Mouse (Mus musculus) cerebellum, postnatal 25 days (tissue): ENCODE measurements around the gene Hfe.
A peak's percentile ranks its signal among the peaks of the same experiment; 100 is the strongest.
"Not testable (repeated sequence)": the region's sequence is repeated elsewhere in the genome, so short reads cannot be mapped to it uniquely, and the experiment has no call there.

ENCODE experiments used
- DNase-seq, 2 experiments: peaks; one replicate each; pipeline ENCODE4 v3.0.0; 2021; ENCODE audit warnings: mixed read lengths in 2 of 2

The Hfe gene

GRCm38 (mm10) chr13:23708654-23709053 lies 2.0 kb downstream of the Hfe start:
- DNase-seq, result no peak

- no peak for DNase-seq
Measured at GRCm38 (mm10) chr13:23708041-23708440, 2.6 kb downstream of the Hfe start.

- DNase-seq, result no peak
Measured at GRCm38 (mm10) chr13:23706771-23707170, 3.9 kb downstream of the Hfe start.

- no peak for DNase-seq
Measured at GRCm38 (mm10) chr13:23705751-23706356, 4.8 kb downstream of the Hfe start.

- DNase-seq, result not testable (repeated sequence)
Measured at GRCm38 (mm10) chr13:23702801-23703200, 7.9 kb downstream of the Hfe start.

- DNase-seq, result no peak
Measured at GRCm38 (mm10) chr13:23702220-23702619, 8.4 kb downstream of the Hfe start.

- DNase-seq, result peak; percentile 51 to 72
Measured at GRCm38 (mm10) chr13:23700786-23701520, 9.7 kb downstream of the Hfe start.

- DNase-seq, result no peak
Measured at GRCm38 (mm10) chr13:23699767-23700166, 10.9 kb downstream of the Hfe start.

- no peak for DNase-seq
Measured at GRCm38 (mm10) chr13:23698996-23699395, 11.7 kb downstream of the Hfe start.

- peak; percentile 97 to 98 for DNase-seq
Measured at GRCm38 (mm10) chr13:23698300-23698693, 12.4 kb downstream of the Hfe start, which contains the start of gene Hist1h4c. Gene Hist1h4c (minus strand): TSS chr13:23698454.

GRCm38 (mm10) chr13:23697491-23698299 lies 13.0 kb downstream of the Hfe start:
- DNase-seq, result peak in 1 of 2 experiments; percentile 37

GRCm38 (mm10) chr13:23696061-23696474 lies 14.6 kb downstream of the Hfe start:
- no peak for DNase-seq

- no peak for DNase-seq
Measured at GRCm38 (mm10) chr13:23695514-23695913, 15.1 kb downstream of the Hfe start, which contains the start of gene Hist1h1t. Gene Hist1h1t (plus strand): TSS chr13:23695814.

- no peak for DNase-seq
Measured at GRCm38 (mm10) chr13:23694956-23695355, 15.7 kb downstream of the Hfe start.

- no peak for DNase-seq
Measured at GRCm38 (mm10) chr13:23693856-23694440, 16.7 kb downstream of the Hfe start.

- DNase-seq, result no peak
Measured at GRCm38 (mm10) chr13:23689459-23689858, 21.2 kb downstream of the Hfe start.

- DNase-seq, result no peak
Measured at GRCm38 (mm10) chr13:23688956-23689355, 21.7 kb downstream of the Hfe start.

- DNase-seq, result no peak
Measured at GRCm38 (mm10) chr13:23687907-23688306, 22.7 kb downstream of the Hfe start.

- DNase-seq, result no peak
Measured at GRCm38 (mm10) chr13:23687181-23687580, 23.5 kb downstream of the Hfe start.

GRCm38 (mm10) chr13:23685966-23686365 lies 24.7 kb downstream of the Hfe start:
- DNase-seq, result no peak

GRCm38 (mm10) chr13:23685121-23685861 lies 25.4 kb downstream of the Hfe start:
- DNase-seq, result no peak

- peak; percentile 26 to 36 for DNase-seq
Measured at GRCm38 (mm10) chr13:23684295-23684945, 26.2 kb downstream of the Hfe start.
